Mouse (Mus musculus): ENCODE measurements at regions not wholly inside any gene's neighbourhood (a gene's known extent, or its start where the extent isn't known, plus 50 kb on each side); places are given as distances from the start of the nearest gene placed in this dataset.

GRCm38 (mm10) chr3:156376717-156377116 is 184.9 kb upstream of the Negr1 start:
- DNase-seq (ENCODE audit: low spot score in 2 of 2): no peak
- intact Hi-C loops (cut with DNase I): no loop called here

- intact Hi-C loops (cut with DNase I): no loop called here
- peak; percentile 10 to 20 for DNase-seq (ENCODE audit: low spot score in 2 of 2)
Observed at GRCm38 (mm10) chr3:156382919-156383318, 178.7 kb upstream of the Negr1 start.

- intact Hi-C loops (cut with DNase I): no loop called here
Observed at GRCm38 (mm10) chr3:156406136-156406535, 155.5 kb upstream of the Negr1 start.

GRCm38 (mm10) chr3:156407112-156407511 is 154.5 kb upstream of the Negr1 start:
- intact Hi-C loops (cut with DNase I): no loop called here
- DNase-seq (ENCODE audit: low spot score in 2 of 2): peak in 1 of 2 experiments; percentile 29

More at GRCm38 (mm10) chr3:156406136-156406535, 155.5 kb upstream of the Negr1 start:
- DNase-seq (ENCODE audit: low spot score in 2 of 2): no peak

GRCm38 (mm10) chr3:156410126-156410525 is 151.5 kb upstream of the Negr1 start:
- intact Hi-C loops (cut with DNase I): no loop called here
- DNase-seq (ENCODE audit: low spot score in 2 of 2): no peak

GRCm38 (mm10) chr3:156412757-156413156 is 148.8 kb upstream of the Negr1 start:
- intact Hi-C loops (cut with DNase I): no loop called here
- no peak for DNase-seq (ENCODE audit: low spot score in 2 of 2)

- DNase-seq (ENCODE audit: low spot score in 2 of 2): no peak
- intact Hi-C loops (cut with DNase I): no loop called here
Observed at GRCm38 (mm10) chr3:156414431-156415427, 146.9 kb upstream of the Negr1 start.

- no peak for DNase-seq (ENCODE audit: low spot score in 2 of 2)
- intact Hi-C loops (cut with DNase I): no loop called here
Observed at GRCm38 (mm10) chr3:156418124-156418523, 143.5 kb upstream of the Negr1 start.

- intact Hi-C loops (cut with DNase I): no loop called here
- DNase-seq (ENCODE audit: low spot score in 2 of 2): peak in 1 of 2 experiments; percentile 36
Observed at GRCm38 (mm10) chr3:156423100-156423499, 138.5 kb upstream of the Negr1 start.

- no peak for DNase-seq (ENCODE audit: low spot score in 2 of 2)
- intact Hi-C loops (cut with DNase I): no loop called here
Observed at GRCm38 (mm10) chr3:156455042-156455441, 106.6 kb upstream of the Negr1 start.

GRCm38 (mm10) chr3:156463299-156463698 is 98.3 kb upstream of the Negr1 start:
- intact Hi-C loops (cut with DNase I): loop anchor here (10.0 kb wide), 1 partner anchor 638 kb away; no protein-coding TSS in a partner anchor
- no peak for DNase-seq (ENCODE audit: low spot score in 2 of 2)

- DNase-seq (ENCODE audit: low spot score in 2 of 2): peak; percentile 13 to 79
- intact Hi-C loops (cut with DNase I): loop anchor here (10.0 kb wide), 1 partner anchor 641 kb away; no protein-coding TSS in a partner anchor
Observed at GRCm38 (mm10) chr3:156465601-156466000, 96.0 kb upstream of the Negr1 start.

GRCm38 (mm10) chr3:156472665-156473064 is 88.9 kb upstream of the Negr1 start:
- intact Hi-C loops (cut with DNase I): no loop called here
- DNase-seq (ENCODE audit: low spot score in 2 of 2): no peak

All from left cerebral cortex, postnatal 25 days (tissue).